Mouse (Mus musculus) right cerebral cortex, postnatal 10 days (tissue): ENCODE measurements around the gene Hao1.

Experiments used
- DNase-seq, 2 experiments: peaks; one replicate each; pipeline ENCODE4 v3.0.0; 2021; ENCODE audit warnings: low spot score in 2 of 2

Hao1 gene

GRCm38 (mm10) chr2:134554221-134554727, at the start of gene Hao1:
Gene Hao1 (minus strand): TSS chr2:134554368.
- no peak for DNase-seq

GRCm38 (mm10) chr2:134591081-134591694, 37.0 kb upstream of the Hao1 start:
- DNase-seq, result no peak

GRCm38 (mm10) chr2:134585243-134585642, 31.1 kb upstream of the Hao1 start:
- DNase-seq, result no peak

GRCm38 (mm10) chr2:134559422-134559821, 5.3 kb upstream of the Hao1 start:
- DNase-seq, result no peak

- no peak for DNase-seq
Measured at GRCm38 (mm10) chr2:134552358-134552757, 1.8 kb downstream of the Hao1 start.

- DNase-seq, result peak; percentile 67 to 80
Measured at GRCm38 (mm10) chr2:134549770-134550169, 4.4 kb downstream of the Hao1 start.

GRCm38 (mm10) chr2:134545116-134545515, 9.1 kb downstream of the Hao1 start:
- DNase-seq, result no peak

- DNase-seq, result no peak
Measured at GRCm38 (mm10) chr2:134544321-134545065, 9.7 kb downstream of the Hao1 start.

- peak; percentile 32 to 48 for DNase-seq
Measured at GRCm38 (mm10) chr2:134543501-134543900, 10.7 kb downstream of the Hao1 start.

GRCm38 (mm10) chr2:134541019-134541418, 13.1 kb downstream of the Hao1 start:
- no peak for DNase-seq

GRCm38 (mm10) chr2:134538451-134538850, 15.7 kb downstream of the Hao1 start:
- no peak for DNase-seq

- DNase-seq, result peak; percentile 28 to 33
Measured at GRCm38 (mm10) chr2:134528122-134528810, 25.9 kb downstream of the Hao1 start.

- DNase-seq, result peak in 1 of 2 experiments; percentile 22
Measured at GRCm38 (mm10) chr2:134527419-134528114, 26.6 kb downstream of the Hao1 start.

- DNase-seq, result no peak
Measured at GRCm38 (mm10) chr2:134518042-134518441, 36.1 kb downstream of the Hao1 start.

GRCm38 (mm10) chr2:134499777-134500176, 54.4 kb downstream of the Hao1 start:
- no peak for DNase-seq

GRCm38 (mm10) chr2:134498450-134498849, 55.7 kb downstream of the Hao1 start:
- no peak for DNase-seq

- no peak for DNase-seq
Measured at GRCm38 (mm10) chr2:134488671-134489070, 65.5 kb downstream of the Hao1 start.

GRCm38 (mm10) chr2:134486055-134486834, 67.9 kb downstream of the Hao1 start:
- DNase-seq, result peak in 1 of 2 experiments; percentile 25

- peak in 1 of 2 experiments; percentile 23 for DNase-seq
Measured at GRCm38 (mm10) chr2:134482683-134483082, 71.5 kb downstream of the Hao1 start.

- DNase-seq, result peak; percentile 79 to 84
Measured at GRCm38 (mm10) chr2:134481759-134482158, 72.4 kb downstream of the Hao1 start.

GRCm38 (mm10) chr2:134481174-134481573, 73.0 kb downstream of the Hao1 start:
- no peak for DNase-seq
